Mouse (Mus musculus) liver, embryonic 14.5 days (tissue): ENCODE measurements around the gene Pknox2.

Experiments
- CTCF ChIP-seq: IDR thresholded peaks from 2 replicates; pipeline ENCODE4 v1.5.1; 2016; ENCODE audit warnings: antibody characterized with exemption, low read depth, control low read depth
- EP300 ChIP-seq: IDR thresholded peaks from 2 replicates; pipeline ENCODE4 v1.6.1; 2016; ENCODE audit warnings: antibody characterized with exemption, low read depth

DNA sequence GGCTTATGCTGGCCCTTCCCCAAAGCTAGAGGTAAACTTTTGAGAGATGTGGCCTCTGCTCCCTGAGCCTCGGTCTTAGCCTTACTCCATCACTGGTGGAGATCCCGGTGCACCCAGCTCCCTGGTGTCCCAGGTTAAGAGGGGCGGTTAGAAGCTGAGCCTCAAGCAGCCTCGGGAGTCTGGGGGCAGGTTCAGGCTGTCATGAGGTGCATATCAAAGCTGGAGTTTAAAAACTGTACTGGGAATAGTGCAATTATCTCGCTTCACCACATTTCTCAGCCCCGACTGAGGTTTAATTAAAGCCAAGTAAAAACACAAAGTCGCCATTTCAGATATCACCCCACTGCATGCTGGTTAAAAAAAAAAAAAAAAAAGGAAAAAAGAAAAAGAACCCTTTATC lies 108.8 kb downstream of the Pknox2 start:
- TF ChIP-seq CTCF (no peak), EP300 (no peak)
